Mouse (Mus musculus) brain, embryonic 14.5 days (tissue): Measurements from ENCODE around the gene Nipsnap1.

Source experiments
- CTCF ChIP-seq: fragments of 200-500 bp; IDR thresholded peaks from 2 replicates; pipeline ENCODE4 v1.5.1; 2012; ENCODE audit warnings: inconsistent platforms, mild to moderate bottlenecking, moderate library complexity, borderline replicate concordance; ENCODE audit not compliant: insufficient read depth, insufficient read length; ENCODE audit errors: extremely low read depth
- POLR2A ChIP-seq: fragments of 200-500 bp; IDR thresholded peaks from 2 replicates; pipeline ENCODE4 v1.6.1; 2012; ENCODE audit warnings: mild to moderate bottlenecking, inconsistent platforms, borderline replicate concordance; ENCODE audit not compliant: poor library complexity, insufficient read depth, insufficient read length, severe bottlenecking; ENCODE audit errors: extremely low read depth

DNA sequence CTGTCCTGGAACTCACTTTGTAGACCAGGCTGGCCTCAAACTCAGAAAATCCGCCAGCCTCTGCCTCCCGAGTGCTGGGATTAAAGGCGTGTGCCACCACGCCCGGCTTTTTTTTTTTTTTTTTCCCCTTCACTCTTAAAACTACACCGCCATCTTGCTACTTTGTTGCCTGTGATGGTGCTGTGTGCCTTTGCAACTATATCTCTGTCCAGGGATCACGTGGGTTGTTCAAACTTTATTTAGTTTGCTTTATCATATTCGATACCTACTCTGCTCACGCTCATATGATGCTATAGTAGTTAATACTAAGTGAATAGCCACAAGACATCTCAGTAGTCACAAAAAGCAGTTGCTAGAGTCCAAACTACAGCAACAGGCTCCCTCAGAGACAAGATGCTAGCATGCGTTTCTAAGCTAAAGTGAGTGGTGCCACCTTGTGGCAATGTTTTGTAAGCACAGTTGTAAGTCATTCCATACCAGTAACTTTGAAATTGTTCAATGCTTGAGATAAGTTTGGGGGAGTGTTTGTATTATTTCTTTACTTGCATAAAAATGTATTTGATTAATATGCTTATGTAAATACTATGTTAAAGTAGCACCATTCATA, 8.0 kb upstream of the Nipsnap1 start:
- TF ChIP-seq CTCF (peak; percentile 69; the same call in 1 of the 2 replicates), POLR2A (no peak)
